Mouse (Mus musculus): ENCODE measurements around the gene Fbxo5.

- TF ChIP-seq CTCF (IDR thresholded peaks at IDR 0.05; ENCODE audit: borderline replicate concordance, insufficient read depth, low read length) (no peak), POLR2A (IDR thresholded peaks at IDR 0.05; ENCODE audit: low read depth, low read length) (peak; percentile 47)
These were observed 1.0 kb upstream of the Fbxo5 start for GRCm38 (mm10) chr10:5806416-5806815.

All from embryonic fibroblast, embryonic 13.5 days (primary cell).